Mouse (Mus musculus): ENCODE measurements around the gene Kctd4. TPM values are rescaled to one million over a fixed set of nuclear protein-coding genes. Genes with fewer than 3 reads are reported as not detected.

The Kctd4 gene
- polyA plus RNA-seq, 1 experiment from 2014 or later: 7.9 TPM

- no peak overlapping the region for H3K27ac ChIP-seq
- 95% methylated on average over 1 of the region's 1 CpGs for WGBS
- no peak overlapping the region for H3K9ac ChIP-seq
- H3K4me3 ChIP-seq (replicated peaks; ENCODE audit: low read length): no peak overlapping the region
- H3K9me3 ChIP-seq (ENCODE audit: control insufficient read depth, low read length): no peaks in the 10 kb centered on the region
- ATAC-seq (ENCODE audit: low FRiP score) (no peak), DNase-seq (ENCODE audit: low spot score) (no peak)
- no peak overlapping the region for H3K4me2 ChIP-seq (replicated peaks)
- H3K36me3 ChIP-seq (replicated peaks; ENCODE audit: control insufficient read depth, insufficient read depth): 0 out of 2 replicates have a peak, but pooled peaks cover 4% of the 10 kb centered on the region
- peaks cover 21% of the 10 kb centered on the region for H3K4me1 ChIP-seq (replicated peaks; ENCODE audit: control insufficient read depth, insufficient read depth, low read length)
- H3K27me3 ChIP-seq (ENCODE audit: control insufficient read depth, insufficient read depth, low read length): no peaks in the 10 kb centered on the region
These were observed 53.4 kb downstream of the Kctd4 start for GRCm38 (mm10) chr14:76008174-76008573.

GRCm38 (mm10) chr14:76009185-76009584 is 54.4 kb downstream of the Kctd4 start:
- Histone ChIP-seq H3K4me2 (replicated peaks) (peak overlapping the region; percentile 76), H3K27me3 (ENCODE audit: control insufficient read depth, insufficient read depth, low read length) (no peaks in the 10 kb centered on the region), H3K27ac (no peak overlapping the region), H3K9ac (0 out of 2 replicates have a peak overlapping the region, but pooled peaks have one; percentile 76), H3K36me3 (replicated peaks; ENCODE audit: control insufficient read depth, insufficient read depth) (0 out of 2 replicates have a peak, but pooled peaks cover 4% of the 10 kb centered on the region), H3K4me1 (replicated peaks; ENCODE audit: control insufficient read depth, insufficient read depth, low read length) (peaks cover 21% of the 10 kb centered on the region), H3K9me3 (ENCODE audit: control insufficient read depth, low read length) (no peaks in the 10 kb centered on the region), H3K4me3 (replicated peaks; ENCODE audit: low read length) (peak overlapping the region; percentile 89)
- ATAC-seq (ENCODE audit: low FRiP score) (no peak), DNase-seq (ENCODE audit: low spot score) (no peak)
- WGBS: 86% methylated on average over 5 of the region's 5 CpGs

- 0 out of 2 replicates have a peak, but pooled peaks cover 4% of the 10 kb centered on the region for H3K36me3 ChIP-seq (replicated peaks; ENCODE audit: control insufficient read depth, insufficient read depth)
- peak; percentile 99 for DNase-seq (ENCODE audit: low spot score)
- peak within 1 kb of the TSS; percentile 89 for H3K4me3 ChIP-seq (replicated peaks; ENCODE audit: low read length)
- H3K9me3 ChIP-seq (ENCODE audit: control insufficient read depth, low read length): no peaks in the 10 kb centered on the region
- H3K4me2 ChIP-seq (replicated peaks): peak within 1 kb of the TSS; percentile 76
- H3K9ac ChIP-seq: peak within 1 kb of the TSS; percentile 76
- peaks cover 21% of the 10 kb centered on the region for H3K4me1 ChIP-seq (replicated peaks; ENCODE audit: control insufficient read depth, insufficient read depth, low read length)
- H3K27ac ChIP-seq: peak within 1 kb of the TSS; percentile 58
- ATAC-seq (ENCODE audit: low FRiP score): peak; percentile 89
- no peaks in the 10 kb centered on the region for H3K27me3 ChIP-seq (ENCODE audit: control insufficient read depth, insufficient read depth, low read length)
- WGBS: 1% methylated on average over 67 of the region's 67 CpGs
These were observed 55.6 kb downstream of the Kctd4 start, which contains the start of gene Gtf2f2 for GRCm38 (mm10) chr14:76010102-76011061. Gene Gtf2f2 (minus strand): TSS chr14:76010865.

- peak overlapping the region; percentile 76 for H3K9ac ChIP-seq
- no peak for ATAC-seq (ENCODE audit: low FRiP score)
- peak overlapping the region; percentile 76 for H3K4me2 ChIP-seq (replicated peaks)
- H3K4me3 ChIP-seq (replicated peaks; ENCODE audit: low read length): peak overlapping the region; percentile 89
- 27% methylated on average over 7 of the region's 7 CpGs for WGBS
- H3K27ac ChIP-seq: no peak overlapping the region
- 0 out of 2 replicates have a peak, but pooled peaks cover under 1% of the 10 kb centered on the region for H3K36me3 ChIP-seq (replicated peaks; ENCODE audit: control insufficient read depth, insufficient read depth)
- no peaks in the 10 kb centered on the region for H3K9me3 ChIP-seq (ENCODE audit: control insufficient read depth, low read length)
- DNase-seq (ENCODE audit: low spot score): no peak
- peaks cover 21% of the 10 kb centered on the region for H3K4me1 ChIP-seq (replicated peaks; ENCODE audit: control insufficient read depth, insufficient read depth, low read length)
- no peaks in the 10 kb centered on the region for H3K27me3 ChIP-seq (ENCODE audit: control insufficient read depth, insufficient read depth, low read length)
These were observed 56.3 kb downstream of the Kctd4 start for GRCm38 (mm10) chr14:76011062-76011457.

- ATAC-seq (ENCODE audit: low FRiP score) (no peak), DNase-seq (ENCODE audit: low spot score) (no peak)
- Histone ChIP-seq H3K4me1 (replicated peaks; ENCODE audit: control insufficient read depth, insufficient read depth, low read length) (peaks cover 18% of the 10 kb centered on the region), H3K9ac (no peak overlapping the region), H3K27me3 (ENCODE audit: control insufficient read depth, insufficient read depth, low read length) (no peaks in the 10 kb centered on the region), H3K36me3 (replicated peaks; ENCODE audit: control insufficient read depth, insufficient read depth) (no peaks in the 10 kb centered on the region), H3K4me3 (replicated peaks; ENCODE audit: low read length) (no peak overlapping the region), H3K9me3 (ENCODE audit: control insufficient read depth, low read length) (no peaks in the 10 kb centered on the region), H3K4me2 (replicated peaks) (no peak overlapping the region), H3K27ac (no peak overlapping the region)
- WGBS: 41% methylated on average over 2 of the region's 2 CpGs
These were observed 59.5 kb downstream of the Kctd4 start for GRCm38 (mm10) chr14:76014331-76014730.

Other genes with a start within 250 kb of the Kctd4 start
- 23.1 and 23.8 TPM in 2 replicates for gene Cog3, start 200.5 kb upstream of the Kctd4 start, polyA plus RNA-seq (2014; fragmentation: Nextera tagmentation; extraction: Ambion mirVana)
- gene Slc25a30, start 168.0 kb upstream of the Kctd4 start, polyA plus RNA-seq (2014; fragmentation: Nextera tagmentation; extraction: Ambion mirVana): 10.5 and 12.8 TPM in 2 replicates
- 775 and 871 TPM in 2 replicates for gene Tpt1, start 109.9 kb upstream of the Kctd4 start, polyA plus RNA-seq (2014; fragmentation: Nextera tagmentation; extraction: Ambion mirVana)
- gene Gtf2f2, start 55.9 kb downstream of the Kctd4 start, polyA plus RNA-seq (2014; fragmentation: Nextera tagmentation; extraction: Ambion mirVana): 39.5 and 41.8 TPM in 2 replicates
- gene Gpalpp1, start 155.8 kb downstream of the Kctd4 start, polyA plus RNA-seq (2014; fragmentation: Nextera tagmentation; extraction: Ambion mirVana): 13.4 and 14.0 TPM in 2 replicates
- 11.1 and 11.9 TPM in 2 replicates for gene Nufip1, start 155.9 kb downstream of the Kctd4 start, polyA plus RNA-seq (2014; fragmentation: Nextera tagmentation; extraction: Ambion mirVana)

All from hindbrain, embryonic 14.5 days (tissue).